Mouse (Mus musculus) hindbrain, embryonic 16.5 days (tissue): Measurements from ENCODE around the gene Tcaim. TPM values are rescaled to one million over a fixed set of nuclear protein-coding genes. Genes with fewer than 3 reads are reported as not detected.

Experiments used
- ATAC-seq: fragments of 200-750 bp; cut with Nextera tagmentation; 2 replicates; pipeline ENCODE4 v1.8.0; 2017; ENCODE audit warnings: moderate TSS enrichment, moderate library complexity
- H3K27ac ChIP-seq: fragments of 300-500 bp; sonication (generic); 2 replicates; pipeline ENCODE4 v1.5.1; 2014; ENCODE audit warnings: low read depth, mild to moderate bottlenecking, control low read depth, low read length, moderate library complexity
- H3K27me3 ChIP-seq: fragments of 300-500 bp; sonication (generic); replicated peaks from 2 replicates; pipeline ENCODE4 v1.6.1; 2014; ENCODE audit warnings: low read length; ENCODE audit not compliant: control insufficient read depth, insufficient read depth
- H3K36me3 ChIP-seq: fragments of 300-500 bp; sonication (generic); 2 replicates; pipeline ENCODE4 v1.6.1; 2014; ENCODE audit warnings: mild to moderate bottlenecking, low read length, moderate library complexity, mixed read lengths; ENCODE audit not compliant: control insufficient read depth, insufficient read depth
- H3K4me1 ChIP-seq: fragments of 300-500 bp; sonication (generic); 2 replicates; pipeline ENCODE4 v1.6.1; 2014; ENCODE audit warnings: low read depth, low read length; ENCODE audit not compliant: control insufficient read depth, insufficient read depth
- H3K4me2 ChIP-seq: fragments of 300-500 bp; sonication (generic); 2 replicates; pipeline ENCODE4 v1.6.1; 2014; ENCODE audit warnings: mild to moderate bottlenecking, low read length, control low read depth, moderate library complexity
- H3K4me3 ChIP-seq: fragments of 300-500 bp; sonication (generic); 2 replicates; pipeline ENCODE4 v1.5.1; 2014; ENCODE audit warnings: mild to moderate bottlenecking, low read length, control low read depth, moderate library complexity
- H3K9ac ChIP-seq: fragments of 300-500 bp; sonication (generic); 2 replicates; pipeline ENCODE4 v1.6.1; 2014; ENCODE audit warnings: low read depth, mild to moderate bottlenecking, control low read depth, low read length, moderate library complexity
- H3K9me3 ChIP-seq: fragments of 300-500 bp; sonication (generic); 2 replicates; pipeline ENCODE4 v1.6.1; 2014; ENCODE audit warnings: mild to moderate bottlenecking, low read length, moderate library complexity; ENCODE audit not compliant: control insufficient read depth
- WGBS: fragments of 180-500 bp; shearing (Covaris S2); extraction: QIAGEN DNeasy Blood & Tissue Kit; methylation state at CpG from one replicate; pipeline ENCODE4 v1.1.7; 2014; 5-methylcytosine and 5-hydroxymethylcytosine counted together
- polyA plus RNA-seq: library from polyadenylated mRNA; unstranded; fragments of >200 nt; fragmentation: Nextera tagmentation; extraction: Ambion mirVana; gene quantifications from 2 replicates; pipeline ENCODE4 v1.2.1, GENCODE M21; 2015

The Tcaim gene
- polyA plus RNA-seq, 1 experiment from 2014 or later: 9.3 TPM

DNA sequence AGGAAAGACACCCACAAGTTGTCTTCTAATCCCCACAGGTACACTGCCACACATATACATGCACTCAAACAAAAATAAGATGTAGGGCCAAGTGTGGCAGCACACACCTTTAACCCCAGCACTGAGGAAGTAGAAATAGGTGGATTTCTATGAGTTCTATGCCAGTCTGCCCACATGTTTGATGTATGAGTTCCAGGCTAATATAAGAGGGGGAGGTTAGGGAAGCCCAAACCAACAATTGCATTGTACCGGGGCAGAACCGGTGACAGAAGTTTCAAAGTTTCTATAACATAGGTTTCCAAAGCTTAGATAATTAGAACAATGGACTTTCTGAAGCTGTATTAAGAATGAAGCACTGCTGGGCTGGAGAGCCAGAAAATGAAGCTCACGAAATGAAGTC is 59.5 kb downstream of the Tcaim start:
- H3K27me3 ChIP-seq: 0 out of 2 replicates have a peak, but pooled peaks cover 2% of the 10 kb centered on the region
- no peak for ATAC-seq
- peak overlapping the region; percentile 84 for H3K4me3 ChIP-seq
- H3K9me3 ChIP-seq: peaks cover 10% of the 10 kb centered on the region
- H3K4me2 ChIP-seq: peak overlapping the region; percentile 67
- 57% methylated on average over 3 of the region's 3 CpGs for WGBS
- no peak overlapping the region for H3K27ac ChIP-seq
- peaks cover 12% of the 10 kb centered on the region for H3K4me1 ChIP-seq
- no peak overlapping the region for H3K9ac ChIP-seq
- H3K36me3 ChIP-seq: peaks cover 23% of the 10 kb centered on the region

DNA sequence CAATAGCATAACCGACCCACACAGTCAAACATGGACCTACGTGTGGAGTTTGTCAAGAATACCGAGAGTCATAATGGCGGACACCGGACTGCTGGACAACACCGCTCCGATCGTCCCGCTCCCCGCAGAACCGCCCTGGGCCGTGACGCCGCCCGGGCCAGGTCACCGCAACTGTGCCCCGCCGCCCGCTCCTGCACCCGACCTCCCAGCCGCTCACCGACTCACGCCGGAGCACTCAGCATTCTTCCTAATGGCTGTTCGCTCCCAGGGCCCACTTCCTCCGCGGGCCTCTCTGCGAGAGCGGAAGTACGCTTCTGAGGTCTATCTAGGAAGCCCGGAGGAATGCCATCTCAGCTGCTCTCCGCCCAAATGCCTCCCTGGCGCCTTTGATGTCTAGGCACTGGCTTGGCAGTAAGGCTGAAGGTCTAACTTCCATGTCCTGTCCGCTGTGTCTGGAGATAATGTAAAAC is 60.4 kb downstream of the Tcaim start, which contains the start of gene Zfp445:
TSS of gene Zfp445 (minus strand) at position 310 of the 470 bp plus-strand sequence.
- peaks cover 15% of the 10 kb centered on the region for H3K36me3 ChIP-seq
- peak within 1 kb of the TSS; percentile 84 for H3K4me3 ChIP-seq
- peak; percentile 95 for ATAC-seq
- H3K27me3 ChIP-seq: 0 out of 2 replicates have a peak, but pooled peaks cover 2% of the 10 kb centered on the region
- peak within 1 kb of the TSS; percentile 76 for H3K27ac ChIP-seq
- H3K9ac ChIP-seq: peak within 1 kb of the TSS; percentile 91
- under 1% methylated on average over 34 of the region's 34 CpGs for WGBS
- peaks cover 12% of the 10 kb centered on the region for H3K4me1 ChIP-seq
- H3K4me2 ChIP-seq: peak within 1 kb of the TSS; percentile 67
- peaks cover 10% of the 10 kb centered on the region for H3K9me3 ChIP-seq

DNA sequence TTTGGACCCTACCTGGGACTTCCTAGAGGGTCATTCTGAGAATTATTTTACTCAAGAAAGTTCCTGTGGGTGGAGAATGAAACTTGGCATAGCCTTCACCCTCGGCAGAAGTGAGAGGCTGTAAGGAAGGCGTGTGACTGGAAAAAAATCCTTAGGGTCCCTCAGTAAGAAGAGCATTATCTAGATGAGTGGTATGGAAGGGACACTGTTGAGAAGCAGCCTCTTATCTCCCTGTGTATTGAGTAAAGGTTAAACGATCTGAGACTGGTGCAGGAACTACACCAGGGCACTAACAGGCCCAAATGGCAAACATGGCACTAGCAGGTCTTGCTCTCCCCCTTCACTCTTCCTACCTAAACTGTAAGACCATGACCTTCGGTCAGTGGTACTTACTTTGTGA is 60.9 kb downstream of the Tcaim start:
- H3K36me3 ChIP-seq: peaks cover 11% of the 10 kb centered on the region
- no peak overlapping the region for H3K27ac ChIP-seq
- H3K9me3 ChIP-seq: peaks cover 7% of the 10 kb centered on the region
- H3K4me2 ChIP-seq: peak overlapping the region; percentile 57
- peak overlapping the region; percentile 91 for H3K9ac ChIP-seq
- peak overlapping the region; percentile 84 for H3K4me3 ChIP-seq
- H3K4me1 ChIP-seq: peaks cover 12% of the 10 kb centered on the region
- no peak; the same call in none of the 2 replicates for ATAC-seq
- 90% methylated on average over 4 of the region's 4 CpGs for WGBS
- 0 out of 2 replicates have a peak, but pooled peaks cover 2% of the 10 kb centered on the region for H3K27me3 ChIP-seq

DNA sequence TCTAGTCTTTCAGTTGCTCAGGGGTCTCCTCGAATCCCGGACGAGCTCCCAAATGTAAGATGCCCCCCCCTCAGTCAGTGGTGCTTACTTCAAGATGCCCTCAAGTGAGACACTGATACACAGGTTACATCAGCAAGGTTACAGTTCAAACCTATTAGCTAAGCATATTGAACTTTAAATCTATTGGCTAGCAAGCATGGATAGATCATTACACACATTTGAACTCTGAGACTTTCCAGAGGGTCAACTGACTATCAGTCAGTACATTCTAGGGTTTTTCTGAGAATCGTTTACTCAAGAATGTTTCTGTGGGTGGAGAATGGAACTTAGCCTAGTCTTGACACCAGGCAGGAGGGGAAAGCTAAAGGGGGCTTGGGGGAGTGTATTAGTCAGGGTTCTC is 67.3 kb downstream of the Tcaim start:
- 88% methylated on average over 4 of the region's 4 CpGs for WGBS
- no peak overlapping the region for H3K27ac ChIP-seq
- no peaks in the 10 kb centered on the region for H3K9me3 ChIP-seq
- H3K4me2 ChIP-seq: no peak overlapping the region
- no peaks in the 10 kb centered on the region for H3K4me1 ChIP-seq
- ATAC-seq: no peak
- H3K36me3 ChIP-seq: no peaks in the 10 kb centered on the region
- no peak overlapping the region for H3K4me3 ChIP-seq
- 0 out of 2 replicates have a peak, but pooled peaks cover 2% of the 10 kb centered on the region for H3K27me3 ChIP-seq
- no peak overlapping the region for H3K9ac ChIP-seq

DNA sequence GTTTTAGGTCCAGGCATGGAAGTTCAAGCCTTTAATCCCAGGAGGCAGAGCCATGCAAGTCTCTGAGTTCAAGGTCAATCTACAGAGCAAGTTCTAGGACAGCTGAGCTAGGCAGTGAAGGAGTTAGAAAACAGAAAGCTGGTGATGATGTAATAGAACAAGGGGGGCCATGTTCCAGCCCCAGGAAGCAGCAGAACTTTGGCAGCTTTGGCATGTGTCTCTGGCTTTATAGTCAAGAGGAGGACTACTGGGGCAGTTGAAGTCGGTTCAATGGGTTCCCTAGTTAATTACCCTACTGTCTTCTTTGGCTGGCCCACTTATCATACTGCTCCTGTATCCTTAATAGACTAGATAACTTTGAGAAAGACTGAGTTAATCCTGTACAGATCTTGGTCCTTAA is 69.3 kb downstream of the Tcaim start:
- no peak for ATAC-seq
- H3K9me3 ChIP-seq: no peaks in the 10 kb centered on the region
- H3K4me2 ChIP-seq: no peak overlapping the region
- H3K4me1 ChIP-seq: no peaks in the 10 kb centered on the region
- no peak overlapping the region for H3K27ac ChIP-seq
- no peak overlapping the region for H3K9ac ChIP-seq
- H3K4me3 ChIP-seq: no peak overlapping the region
- no peaks in the 10 kb centered on the region for H3K27me3 ChIP-seq
- 50% methylated on average over 1 of the region's 1 CpGs for WGBS
- no peaks in the 10 kb centered on the region for H3K36me3 ChIP-seq

DNA sequence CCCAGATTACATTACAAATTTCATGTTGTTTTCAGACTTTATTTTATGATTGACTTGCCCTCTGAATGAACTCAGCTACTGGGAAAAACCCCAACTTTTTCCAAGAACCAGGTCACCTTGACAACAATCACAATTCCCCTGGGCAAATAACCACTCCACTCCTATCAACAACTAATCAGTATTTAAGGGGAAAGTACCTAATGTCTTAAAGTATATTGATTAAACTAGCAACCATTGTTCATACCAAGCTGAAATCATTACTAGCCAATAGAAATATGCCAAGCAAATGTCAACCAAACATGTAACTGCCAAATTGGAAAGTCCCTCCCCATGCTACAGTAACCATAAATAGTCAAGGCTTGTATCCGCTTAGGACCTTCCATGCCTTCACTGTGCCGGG is 69.8 kb downstream of the Tcaim start:
- Histone ChIP-seq H3K36me3 (no peaks in the 10 kb centered on the region), H3K4me3 (no peak overlapping the region), H3K27ac (no peak overlapping the region), H3K9me3 (no peaks in the 10 kb centered on the region), H3K9ac (no peak overlapping the region), H3K4me1 (no peaks in the 10 kb centered on the region), H3K4me2 (no peak overlapping the region), H3K27me3 (no peaks in the 10 kb centered on the region)
- no peak for ATAC-seq
- 96% methylated on average over 2 of the region's 2 CpGs for WGBS

DNA sequence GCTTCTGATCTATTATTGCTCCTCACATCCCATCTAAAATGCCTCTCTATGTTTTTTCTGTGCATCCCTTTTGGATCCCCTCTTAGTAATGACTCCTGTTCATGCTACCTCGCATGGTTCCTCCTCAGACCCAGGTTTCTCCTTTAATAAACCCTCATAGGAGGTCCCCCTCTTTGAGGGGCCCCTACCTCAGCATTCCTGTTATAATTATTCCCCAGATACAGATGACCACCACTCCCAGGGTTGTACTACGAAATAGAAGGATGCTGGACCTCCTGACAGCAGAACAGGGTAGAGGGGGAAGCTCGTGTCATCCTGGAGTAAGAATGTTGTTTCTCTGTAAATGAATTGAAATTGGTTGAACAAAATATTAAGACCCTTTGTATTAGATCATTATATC is 80.0 kb downstream of the Tcaim start, which contains the start of gene Zkscan7:
TSS of gene Zkscan7 (plus strand) at position 301 of the 400 bp plus-strand sequence.
- Histone ChIP-seq H3K36me3 (no peaks in the 10 kb centered on the region; the same call in 1 of the 2 replicates), H3K4me3 (peak within 1 kb of the TSS; percentile 64), H3K27ac (no peak within 1 kb of the TSS), H3K27me3 (no peaks in the 10 kb centered on the region), H3K9ac (no peak within 1 kb of the TSS), H3K4me2 (peak within 1 kb of the TSS; percentile 89), H3K4me1 (peaks cover 8% of the 10 kb centered on the region), H3K9me3 (no peaks in the 10 kb centered on the region; the same call in 1 of the 2 replicates)
- ATAC-seq: no peak
- 88% methylated on average over 3 of the region's 3 CpGs for WGBS

Other genes starting within 250 kb of the Tcaim start
- gene Topaz1, start 58.2 kb upstream of the Tcaim start, polyA plus RNA-seq: not detected in 2 replicates
- 0.63 TPM in 1 of 2 replicates, not detected in the other for gene Gm35549, start 38.5 kb downstream of the Tcaim start, polyA plus RNA-seq
- gene Zfp445, start 60.5 kb downstream of the Tcaim start, polyA plus RNA-seq: 88.3 and 102 TPM in 2 replicates
- gene Zkscan7, start 80.1 kb downstream of the Tcaim start, polyA plus RNA-seq: 3.9 and 4.5 TPM in 2 replicates
- gene Zfp105, start 117.5 kb downstream of the Tcaim start, polyA plus RNA-seq: 14.4 and 18.0 TPM in 2 replicates
- gene 1110059G10Rik, start 145.5 kb downstream of the Tcaim start, polyA plus RNA-seq: 24.8 and 25.0 TPM in 2 replicates
- gene Kif15, start 145.5 kb downstream of the Tcaim start, polyA plus RNA-seq: 8.2 and 10.7 TPM in 2 replicates
- gene Tmem42, start 215.8 kb downstream of the Tcaim start, polyA plus RNA-seq: 30.0 and 31.2 TPM in 2 replicates
- 0.61 and 0.81 TPM in 2 replicates for gene Tgm4, start 229.2 kb downstream of the Tcaim start, polyA plus RNA-seq